Mouse (Mus musculus): ENCODE results near the gene C530008M17Rik.
"Not testable (repeated sequence)": the region's sequence is repeated elsewhere in the genome, so short reads cannot be mapped to it uniquely, and the experiment has no call there.

C530008M17Rik gene

DNA sequence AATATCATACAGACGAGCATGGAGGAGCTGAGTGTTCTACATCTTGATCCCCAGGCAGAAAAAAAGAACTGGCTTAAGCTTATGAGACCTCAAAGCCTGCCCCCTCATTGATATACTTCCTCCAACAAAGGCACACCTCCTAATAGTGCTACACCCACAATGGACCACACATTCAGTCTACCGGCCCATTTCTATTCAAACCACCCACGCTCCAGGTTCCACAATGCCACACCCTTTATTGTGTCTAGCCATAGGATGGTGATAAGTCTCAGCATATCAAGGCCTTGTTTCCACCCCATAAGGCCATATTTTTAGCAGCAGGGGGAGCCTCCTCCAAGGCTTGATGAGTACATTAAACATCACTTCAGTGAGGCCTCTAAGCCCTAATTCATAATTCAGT, 254.5 kb downstream of the C530008M17Rik start:
- DNase-seq: no peak

DNA sequence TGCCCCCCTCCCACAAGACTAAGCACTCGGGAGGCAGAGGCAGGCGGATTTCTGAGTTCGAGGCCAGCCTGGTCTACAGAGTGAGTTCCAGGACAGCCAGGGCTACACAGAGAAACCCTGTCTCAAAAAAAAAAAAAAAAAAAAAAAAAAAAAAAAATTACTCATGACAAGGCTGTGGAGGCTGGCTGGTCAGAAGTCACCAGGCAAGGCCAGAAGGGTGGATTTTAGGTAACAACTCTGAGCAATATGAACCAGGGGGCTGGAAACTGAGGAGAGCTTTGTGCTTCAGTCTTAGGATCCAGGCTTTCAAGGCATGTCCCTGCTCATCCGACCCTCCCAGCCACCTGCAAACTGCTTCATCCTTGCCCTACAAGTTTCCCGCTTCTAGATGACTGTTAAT, 256.2 kb downstream of the C530008M17Rik start:
- not testable (repeated sequence) for DNase-seq

DNA sequence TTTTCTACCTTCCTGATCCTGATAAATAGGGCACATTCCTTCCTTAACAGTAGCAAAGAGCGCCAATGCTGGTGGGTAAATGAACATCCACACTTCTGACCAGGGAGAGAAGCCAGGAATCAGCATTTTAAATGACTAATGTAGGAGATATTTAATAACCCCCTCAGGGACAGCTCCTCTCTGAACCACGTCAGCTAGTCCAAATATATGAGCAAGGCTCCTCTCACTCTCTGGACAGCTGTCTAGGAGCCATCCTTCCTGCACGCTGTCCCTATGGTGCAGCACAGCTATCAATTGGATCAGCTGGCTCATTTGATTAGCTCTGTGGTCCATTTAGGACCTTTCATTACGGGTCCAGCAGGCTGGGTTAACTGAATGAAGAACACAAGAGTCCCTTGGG, 266.5 kb downstream of the C530008M17Rik start:
- DNase-seq: no peak
